Mouse (Mus musculus) CH12.LX (cell line): Measurements from ENCODE around the gene Gm45713. TPM values are rescaled to one million over a fixed set of nuclear protein-coding genes. Genes with fewer than 3 reads are reported as not detected.
A peak's percentile ranks its signal among the peaks of the same experiment; 100 is the strongest.

Source experiments
- DNase-seq: peaks from one replicate; pipeline ENCODE4 v3.0.0-alpha.2; 2013; ENCODE audit errors: extremely low read depth
- H3K27ac ChIP-seq: 2 replicates; pipeline ENCODE4 v1.5.1; 2012; ENCODE audit warnings: low read depth, mild to moderate bottlenecking, control low read depth, moderate library complexity; ENCODE audit not compliant: insufficient read depth
- H3K27me3 ChIP-seq: replicated peaks from 2 replicates; pipeline ENCODE3; 2012; ENCODE audit warnings: inconsistent platforms
- H3K36me3 ChIP-seq, 2 experiments: replicated peaks in 1 of 2; 2 replicates each; pipeline versions ENCODE3 to v1.6.1; 2012; ENCODE audit warnings: inconsistent platforms in 1 of 2, low read length in 1 of 2, mild to moderate bottlenecking in 1 of 2, mixed read lengths in 1 of 2, moderate library complexity in 1 of 2; ENCODE audit not compliant: control insufficient read depth in 1 of 2, insufficient read depth in 1 of 2
- H3K4me1 ChIP-seq, 2 experiments: 2 replicates each; pipeline ENCODE4 v1.6.1; 2012; ENCODE audit warnings: inconsistent platforms in 1 of 2, moderate library complexity in 1 of 2; ENCODE audit not compliant: insufficient read depth in 2 of 2, control insufficient read depth in 1 of 2
- H3K4me2 ChIP-seq: 2 replicates; pipeline ENCODE4 v1.6.1; 2012; ENCODE audit warnings: low read depth, mild to moderate bottlenecking, control low read depth; ENCODE audit not compliant: poor library complexity, insufficient read depth, severe bottlenecking
- H3K4me3 ChIP-seq, 3 experiments: fragments of 150-350 bp in 1 of 3; sonication (generic) in 1 of 3; replicated peaks in 1 of 3; 2 replicates each; pipeline versions ENCODE3 to v1.5.1; 2011 to 2012; ENCODE audit warnings: low read depth in 2 of 3, low read length in 2 of 3, mild to moderate bottlenecking in 2 of 3, moderate library complexity in 2 of 3, control low read depth in 1 of 3, improper control_type of control experiment in 1 of 3, inconsistent platforms in 1 of 3, mixed read lengths in 1 of 3; ENCODE audit not compliant: poor library complexity in 1 of 3
- H3K79me2 ChIP-seq: replicated peaks from 2 replicates; pipeline ENCODE4 v1.6.1; 2012; ENCODE audit warnings: mild to moderate bottlenecking, moderate library complexity; ENCODE audit not compliant: control insufficient read depth, poor library complexity, insufficient read depth, severe bottlenecking; ENCODE audit errors: extremely low read depth
- H3K9ac ChIP-seq: 2 replicates; pipeline ENCODE4 v1.6.1; 2012; ENCODE audit warnings: low read depth, mild to moderate bottlenecking, control low read depth, moderate library complexity; ENCODE audit not compliant: insufficient read depth
- H3K9me3 ChIP-seq: replicated peaks from 2 replicates; pipeline ENCODE3; 2012; ENCODE audit warnings: low read length, inconsistent platforms, mixed read lengths
- BHLHE40 ChIP-seq: IDR thresholded peaks from 2 replicates; pipeline ENCODE4 v1.6.1; 2011; ENCODE audit warnings: mild to moderate bottlenecking, low read depth, low read length, improper control_type of control experiment
- CHD2 ChIP-seq: IDR thresholded peaks from 2 replicates; pipeline ENCODE4 v1.6.1; 2011; ENCODE audit warnings: low read length, improper control_type of control experiment
- CTCF ChIP-seq, 2 experiments: IDR thresholded peaks in 1 of 2; conservative IDR thresholded peaks in 1 of 2; 2 replicates each; pipeline ENCODE4 v1.5.1; 2011 to 2012; ENCODE audit warnings: low read depth in 2 of 2, low read length in 2 of 2, improper control_type of control experiment in 1 of 2, inconsistent platforms in 1 of 2, mild to moderate bottlenecking in 1 of 2, moderate library complexity in 1 of 2
- EP300 ChIP-seq: IDR thresholded peaks from 2 replicates; pipeline ENCODE4 v1.6.1; 2011; ENCODE audit warnings: low read length, improper control_type of control experiment
- HCFC1 ChIP-seq: IDR thresholded peaks from 2 replicates; pipeline ENCODE4 v1.6.1; 2012; ENCODE audit warnings: low read depth, mild to moderate bottlenecking, inconsistent platforms, low read length, improper control_type of control experiment
- KAT2A ChIP-seq: IDR thresholded peaks from 2 replicates; pipeline ENCODE4 v1.6.1; 2012; ENCODE audit warnings: low read length, improper control_type of control experiment, inconsistent platforms; ENCODE audit not compliant: insufficient replicate concordance
- MAFK ChIP-seq: IDR thresholded peaks from 2 replicates; pipeline ENCODE4 v1.6.1; 2011; ENCODE audit warnings: low read length, improper control_type of control experiment; ENCODE audit not compliant: insufficient replicate concordance
- MAZ ChIP-seq: IDR thresholded peaks from 2 replicates; pipeline ENCODE4 v1.6.1; 2012; ENCODE audit warnings: low read depth, mild to moderate bottlenecking, inconsistent platforms, low read length, improper control_type of control experiment, moderate library complexity
- MEF2A ChIP-seq: IDR thresholded peaks from 2 replicates; pipeline ENCODE4 v1.6.1; 2014; ENCODE audit warnings: low read depth, mild to moderate bottlenecking, inconsistent platforms, low read length, improper control_type of control experiment, borderline replicate concordance
- MXI1 ChIP-seq: IDR thresholded peaks from 2 replicates; pipeline ENCODE4 v1.6.1; 2011; ENCODE audit warnings: mild to moderate bottlenecking, low read depth, low read length, improper control_type of control experiment
- NELFE ChIP-seq: IDR thresholded peaks from 2 replicates; pipeline ENCODE4 v1.6.1; 2011; ENCODE audit warnings: low read depth, low read length, improper control_type of control experiment
- NRF1 ChIP-seq: IDR thresholded peaks from 2 replicates; pipeline ENCODE4 v1.6.1; 2014; ENCODE audit warnings: low read depth, mild to moderate bottlenecking, inconsistent platforms, low read length, improper control_type of control experiment, moderate library complexity
- PAX5 ChIP-seq: IDR thresholded peaks from 2 replicates; pipeline ENCODE4 v1.6.1; 2012; ENCODE audit warnings: low read length, inconsistent platforms, mixed read lengths
- POLR2AphosphoS2 ChIP-seq: IDR thresholded peaks from 2 replicates; pipeline ENCODE4 v1.6.1; 2011; ENCODE audit warnings: low read depth, low read length, improper control_type of control experiment
- RAD21 ChIP-seq: IDR thresholded peaks from 2 replicates; pipeline ENCODE4 v1.6.1; 2011; ENCODE audit warnings: low read depth, mild to moderate bottlenecking, low read length, improper control_type of control experiment, moderate library complexity
- RCOR1 ChIP-seq: conservative IDR thresholded peaks from 2 replicates; pipeline ENCODE4 v1.6.1; 2012; ENCODE audit warnings: low read depth, mild to moderate bottlenecking, inconsistent platforms, low read length, improper control_type of control experiment
- SIN3A ChIP-seq: IDR thresholded peaks from 2 replicates; pipeline ENCODE4 v1.6.1; 2012; ENCODE audit warnings: low read length, improper control_type of control experiment, inconsistent platforms
- SMC3 ChIP-seq: IDR thresholded peaks from 2 replicates; pipeline ENCODE4 v1.6.1; 2011; ENCODE audit warnings: low read depth, low read length, improper control_type of control experiment
- USF2 ChIP-seq: conservative IDR thresholded peaks from 2 replicates; pipeline ENCODE4 v1.6.1; 2011; ENCODE audit warnings: low read depth, low read length, improper control_type of control experiment
- ZC3H11A ChIP-seq: IDR thresholded peaks from 2 replicates; pipeline ENCODE4 v1.6.1; 2012; ENCODE audit warnings: low read depth, mild to moderate bottlenecking, inconsistent platforms, low read length, improper control_type of control experiment
- ZMIZ1 ChIP-seq: IDR thresholded peaks from 2 replicates; pipeline ENCODE4 v1.6.1; 2012; ENCODE audit warnings: low read depth, mild to moderate bottlenecking, inconsistent platforms, low read length, improper control_type of control experiment
- ZNF384 ChIP-seq: IDR thresholded peaks from 2 replicates; pipeline ENCODE4 v1.6.1; 2012; ENCODE audit warnings: low read depth, low read length, improper control_type of control experiment, inconsistent platforms
- dilution Hi-C: fragments of 300-500 bp; cut with MboI; formaldehyde crosslinking; loops from 2 replicates; pipeline ENCODE4 v1.14.3; 2020; ENCODE audit warnings: low sequenced_read_pairs; ENCODE audit not compliant: extremely low pct_unique_long_range_greater_than_20kb, extremely low pct_ligation_motif_present
- in situ Hi-C: fragments of 300-500 bp; cut with MboI; formaldehyde crosslinking; loops from 3 replicates; pipeline ENCODE4 v1.14.3; 2019; ENCODE audit warnings: low sequenced_read_pairs, low pct_ligation_motif_present, low pct_unique_long_range_greater_than_20kb, mixed read lengths
- polyA plus RNA-seq: library from polyadenylated mRNA; unstranded; fragments of >175 nt; gene quantifications from 2 replicates; pipeline ENCODE4 v1.2.1, GENCODE M21; 2012; ENCODE audit warnings: low read depth; ENCODE audit not compliant: insufficient read length
- total RNA-seq, 2 experiments: library from RNA; depleted of rRNA; stranded (reverse); fragments of 300-350 nt in 1 of 2; fragments of >200 nt in 1 of 2; gene quantifications; 2 replicates each; pipeline ENCODE4 v1.2.3; 2012 to 2014

Gm45713 gene
- total and polyA plus RNA-seq, 3 experiments = 2.2 TPM; not detected in 2

- H3K4me3 ChIP-seq = no peak overlapping the region
- H3K9ac ChIP-seq = no peak overlapping the region
- no peaks in the 10 kb centered on the region for H3K79me2 ChIP-seq
- peaks cover 5 to 13% of the 10 kb centered on the region in 2 experiments; a peak in 1 of 4 replicates for H3K4me1 ChIP-seq
- no peaks in the 10 kb centered on the region for H3K27me3 ChIP-seq
- no peaks in the 10 kb centered on the region for H3K9me3 ChIP-seq
- H3K27ac ChIP-seq = no peak overlapping the region
- no peak overlapping the region for H3K4me2 ChIP-seq
- TF ChIP-seq RAD21 = peak; percentile 63
- TF ChIP-seq EP300 = no peak
- peak; percentile 57 to 79 for TF ChIP-seq CTCF (conservative IDR thresholded peaks at IDR 0.05 in 1 of 2, IDR thresholded peaks at IDR 0.05 in 1 of 2; ENCODE audit: low read depth in 2 of 2, low read length in 2 of 2)
- no peak for TF ChIP-seq MEF2A
- peak; percentile 56 for TF ChIP-seq SMC3
- no peak for TF ChIP-seq USF2
- peak; percentile 72 for DNase-seq
- dilution Hi-C loops (no loop called here), in situ Hi-C loops (no loop called here)
- peaks cover 43 to 51% of the 10 kb centered on the region in 2 experiments for H3K36me3 ChIP-seq
Observed at GRCm38 (mm10) chr7:45078513-45078912, 57.5 kb downstream of the Gm45713 start.

- H3K4me2 ChIP-seq = no peak overlapping the region
- no peak for TF ChIP-seq KAT2A
- no peak for TF ChIP-seq ZNF384
- no peak for TF ChIP-seq CHD2
- no peak for TF ChIP-seq HCFC1
- TF ChIP-seq MXI1 = no peak
- TF ChIP-seq NRF1 = no peak
- no peak for TF ChIP-seq RCOR1
- TF ChIP-seq POLR2AphosphoS2 = no peak
- TF ChIP-seq, all 38 proteins: peak for 0
- DNase-seq = no peak
- dilution Hi-C loops = no loop called here
- peaks cover 47 to 57% of the 10 kb centered on the region in 2 experiments for H3K36me3 ChIP-seq
- H3K4me3 ChIP-seq = no peak overlapping the region
- peaks cover 4 to 11% of the 10 kb centered on the region in 2 experiments; a peak in 1 of 4 replicates for H3K4me1 ChIP-seq
- in situ Hi-C loops = no loop called here
- H3K9ac ChIP-seq = no peak overlapping the region
- no peaks in the 10 kb centered on the region for H3K9me3 ChIP-seq
- H3K79me2 ChIP-seq = peaks cover 3% of the 10 kb centered on the region; the same call in 1 of the 2 replicates
- no peak overlapping the region for H3K27ac ChIP-seq
- H3K27me3 ChIP-seq = no peaks in the 10 kb centered on the region
Observed at GRCm38 (mm10) chr7:45077829-45078228, 58.2 kb downstream of the Gm45713 start.

GRCm38 (mm10) chr7:45077322-45077721, 58.7 kb downstream of the Gm45713 start:
- in situ Hi-C loops = no loop called here
- dilution Hi-C loops = no loop called here

More at GRCm38 (mm10) chr7:45077322-45077721, 58.7 kb downstream of the Gm45713 start:
- TF ChIP-seq BHLHE40 = no peak
- TF ChIP-seq NELFE = no peak
- no peak for TF ChIP-seq MAFK
- TF ChIP-seq RCOR1 = no peak
- no peak for TF ChIP-seq PAX5
- no peak for TF ChIP-seq ZMIZ1
- TF ChIP-seq USF2 = no peak
- no peak for TF ChIP-seq ZC3H11A
- TF ChIP-seq SIN3A = no peak
- no peak for TF ChIP-seq MAZ
- TF ChIP-seq MEF2A = no peak
- Histone ChIP-seq H3K27ac (no peak overlapping the region), H3K4me1 (peaks cover 4 to 8% of the 10 kb centered on the region in 2 experiments; a peak in 1 of 4 replicates), H3K4me2 (no peak overlapping the region), H3K79me2 (peaks cover 6% of the 10 kb centered on the region; the same call in 1 of the 2 replicates), H3K36me3 (peaks cover 47 to 58% of the 10 kb centered on the region in 2 experiments), H3K4me3 (no peak overlapping the region), H3K27me3 (no peaks in the 10 kb centered on the region), H3K9ac (no peak overlapping the region), H3K9me3 (no peaks in the 10 kb centered on the region)
- no peak for DNase-seq
